Mouse (Mus musculus) hindbrain, postnatal 0 days (tissue): Measurements from ENCODE around the gene 2310022B05Rik. TPM values are rescaled to one million over a fixed set of nuclear protein-coding genes. Genes with fewer than 3 reads are reported as not detected.

Experiments
- ATAC-seq: fragments of 200-750 bp; cut with Nextera tagmentation; 2 replicates; pipeline ENCODE4 v1.8.0; 2017; ENCODE audit warnings: mild to moderate bottlenecking, moderate TSS enrichment, moderate library complexity
- DNase-seq: peaks from one replicate; pipeline ENCODE4 v3.0.0-alpha.2; 2015; ENCODE audit warnings: low spot score
- H3K27ac ChIP-seq: fragments of 300-500 bp; sonication (generic); 2 replicates; pipeline ENCODE4 v1.5.1; 2014; ENCODE audit warnings: mild to moderate bottlenecking
- H3K27me3 ChIP-seq: fragments of 300-500 bp; sonication (generic); 2 replicates; pipeline ENCODE4 v1.6.1; 2014; ENCODE audit warnings: low read length, mixed read lengths; ENCODE audit not compliant: insufficient read depth
- H3K36me3 ChIP-seq: fragments of 300-500 bp; sonication (generic); 2 replicates; pipeline ENCODE4 v1.6.1; 2014; ENCODE audit warnings: low read length, mixed read lengths; ENCODE audit not compliant: insufficient read depth
- H3K4me1 ChIP-seq: fragments of 300-500 bp; sonication (generic); 2 replicates; pipeline ENCODE4 v1.6.1; 2014; ENCODE audit warnings: antibody characterized with exemption, low read length, mixed read lengths; ENCODE audit not compliant: insufficient read depth
- H3K4me2 ChIP-seq: fragments of 300-500 bp; sonication (generic); 2 replicates; pipeline ENCODE4 v1.6.1; 2014; ENCODE audit warnings: low read depth, mild to moderate bottlenecking, low read length, moderate library complexity, mixed read lengths
- H3K4me3 ChIP-seq: fragments of 300-500 bp; sonication (generic); 2 replicates; pipeline ENCODE4 v1.5.1; 2014; ENCODE audit warnings: low read length
- H3K9ac ChIP-seq: fragments of 300-500 bp; sonication (generic); replicated peaks from 2 replicates; pipeline ENCODE4 v1.6.1; 2014; ENCODE audit warnings: mild to moderate bottlenecking, low read length, moderate library complexity, mixed read lengths
- H3K9me3 ChIP-seq: fragments of 300-500 bp; sonication (generic); 2 replicates; pipeline ENCODE4 v1.6.1; 2016; ENCODE audit warnings: low read length, mixed read lengths
- CTCF ChIP-seq: IDR thresholded peaks from 2 replicates; pipeline ENCODE4 v1.5.1; 2016; ENCODE audit warnings: antibody characterized with exemption, control low read depth, low read depth
- WGBS: fragments of 180-500 bp; shearing (Covaris S2); extraction: QIAGEN DNeasy Blood & Tissue Kit; methylation state at CpG from one replicate; pipeline ENCODE4 v1.1.7; 2014; 5-methylcytosine and 5-hydroxymethylcytosine counted together
- polyA plus RNA-seq: library from polyadenylated mRNA; unstranded; fragments of >200 nt; fragmentation: Nextera tagmentation; extraction: Ambion mirVana; gene quantifications from 2 replicates; pipeline ENCODE4 v1.2.1, GENCODE M21; 2015
- total RNA-seq: library from RNA; depleted of rRNA; stranded (reverse); fragments of >200 nt; gene quantifications from 2 replicates; pipeline ENCODE4 v1.2.3, GENCODE M21; 2014

2310022B05Rik gene
- total and polyA plus RNA-seq, 2 experiments from 2014 or later: 30.2 to 106 TPM

- peak; percentile 42 for DNase-seq
- TF ChIP-seq CTCF: no peak
- Histone ChIP-seq H3K9ac (no peak overlapping the region), H3K4me2 (no peak overlapping the region), H3K27me3 (no peaks in the 10 kb centered on the region), H3K4me1 (no peaks in the 10 kb centered on the region), H3K36me3 (peaks cover 8% of the 10 kb centered on the region; the same call in 1 of the 2 replicates), H3K4me3 (no peak overlapping the region), H3K9me3 (no peaks in the 10 kb centered on the region), H3K27ac (peak overlapping the region; percentile 3; the same call in 1 of the 2 replicates)
- 24% methylated on average over 4 of the region's 4 CpGs for WGBS
- 0 out of 2 replicates have a peak, but pooled peaks have one; percentile 16 for ATAC-seq
Observed at GRCm38 (mm10) chr8:124652546-124652945, 10.6 kb downstream of the 2310022B05Rik start.

DNA sequence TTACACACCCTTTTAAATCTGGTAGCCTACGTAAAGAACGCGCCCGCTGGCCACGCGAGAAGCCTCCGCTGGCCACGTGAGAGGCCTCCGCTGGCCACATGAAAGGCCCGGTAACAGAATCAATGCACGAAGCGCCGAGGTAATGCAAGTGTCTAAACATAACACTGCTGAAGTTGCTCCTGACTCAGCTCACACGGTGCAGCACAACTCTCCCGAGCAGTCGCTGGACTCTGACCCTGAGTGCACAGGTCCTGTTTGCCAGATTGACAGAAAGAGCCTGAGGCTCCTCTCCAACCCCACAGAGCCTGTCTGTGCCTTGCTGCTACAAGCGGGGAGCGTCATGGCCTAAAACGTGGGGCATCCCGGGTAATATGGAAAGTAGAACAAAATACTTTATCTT is 11.4 kb downstream of the 2310022B05Rik start:
- Histone ChIP-seq H3K9ac (no peak overlapping the region), H3K27ac (no peak overlapping the region), H3K27me3 (no peaks in the 10 kb centered on the region), H3K4me1 (no peaks in the 10 kb centered on the region), H3K4me3 (no peak overlapping the region), H3K9me3 (no peaks in the 10 kb centered on the region), H3K36me3 (peaks cover 8% of the 10 kb centered on the region; the same call in 1 of the 2 replicates), H3K4me2 (no peak overlapping the region)
- 89% methylated on average over 20 of the region's 20 CpGs for WGBS
- DNase-seq (no peak), ATAC-seq (no peak)
- TF ChIP-seq CTCF: no peak

GRCm38 (mm10) chr8:124648311-124648710 is 14.9 kb downstream of the 2310022B05Rik start:
- H3K9me3 ChIP-seq: no peaks in the 10 kb centered on the region
- DNase-seq (no peak), ATAC-seq (no peak)
- H3K4me1 ChIP-seq: peaks cover 17% of the 10 kb centered on the region
- peaks cover 8% of the 10 kb centered on the region; the same call in 1 of the 2 replicates for H3K36me3 ChIP-seq
- H3K4me3 ChIP-seq: no peak overlapping the region
- TF ChIP-seq CTCF: no peak
- H3K9ac ChIP-seq: no peak overlapping the region
- H3K4me2 ChIP-seq: no peak overlapping the region
- H3K27ac ChIP-seq: no peak overlapping the region
- H3K27me3 ChIP-seq: no peaks in the 10 kb centered on the region

DNA sequence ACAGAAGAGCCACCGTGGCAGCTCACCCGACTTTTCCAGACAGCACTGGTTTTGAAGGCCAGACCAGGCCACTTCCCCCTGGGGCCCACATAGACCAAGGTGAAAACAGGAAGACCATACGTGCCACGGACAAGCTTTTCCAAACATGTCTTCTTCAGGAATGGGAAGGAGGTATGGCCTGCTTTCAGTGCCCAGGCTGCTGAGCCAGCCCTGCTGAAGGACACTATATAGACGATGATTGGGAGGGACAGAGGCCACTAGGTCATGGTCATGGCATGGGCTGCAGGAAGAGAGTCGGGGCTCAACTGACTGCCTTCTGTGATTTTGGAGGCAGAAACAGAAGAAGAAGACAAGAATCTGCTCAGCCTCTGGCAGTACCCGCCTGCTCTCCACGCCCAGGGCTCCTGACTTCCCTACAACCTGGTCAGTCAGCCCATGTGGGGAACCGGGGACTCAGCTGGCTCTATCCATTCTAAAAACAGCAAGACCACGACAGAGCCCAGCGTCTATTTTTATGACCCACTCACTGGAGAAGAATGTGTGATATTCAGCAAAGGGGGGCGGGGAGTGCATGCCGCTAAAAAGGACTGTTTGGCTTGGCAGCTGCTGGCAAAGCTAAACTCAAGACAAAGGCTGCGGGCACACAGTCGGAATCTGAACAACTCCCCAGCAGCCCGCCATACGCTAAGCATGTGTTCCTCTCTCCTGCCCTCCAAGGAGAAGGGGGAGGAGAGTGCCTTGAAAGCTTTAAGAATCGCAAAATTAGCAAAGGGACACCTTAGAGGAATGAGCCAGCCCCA is 19.4 kb downstream of the 2310022B05Rik start:
- no peak for TF ChIP-seq CTCF
- WGBS: 33% methylated on average over 18 of the region's 18 CpGs
- peaks cover 18% of the 10 kb centered on the region for H3K4me1 ChIP-seq
- H3K9me3 ChIP-seq: no peaks in the 10 kb centered on the region
- no peak overlapping the region; the same call in 1 of the 2 replicates for H3K9ac ChIP-seq
- H3K4me2 ChIP-seq: peak overlapping the region; percentile 18; the same call in 1 of the 2 replicates
- H3K36me3 ChIP-seq: peaks cover 12% of the 10 kb centered on the region; the same call in 1 of the 2 replicates
- H3K27ac ChIP-seq: peak overlapping the region; percentile 65
- no peaks in the 10 kb centered on the region for H3K27me3 ChIP-seq
- ATAC-seq: peak; percentile 66
- H3K4me3 ChIP-seq: no peak overlapping the region
- peak; percentile 75 for DNase-seq

GRCm38 (mm10) chr8:124641599-124641998 is 21.6 kb downstream of the 2310022B05Rik start:
- Histone ChIP-seq H3K4me2 (no peak overlapping the region), H3K27me3 (no peaks in the 10 kb centered on the region), H3K4me3 (no peak overlapping the region), H3K4me1 (peaks cover 18% of the 10 kb centered on the region), H3K27ac (no peak overlapping the region), H3K9me3 (no peaks in the 10 kb centered on the region), H3K36me3 (peaks cover 31% of the 10 kb centered on the region), H3K9ac (no peak overlapping the region)
- TF ChIP-seq CTCF: no peak
- ATAC-seq (no peak), DNase-seq (no peak)
- 97% methylated on average over 8 of the region's 8 CpGs for WGBS

DNA sequence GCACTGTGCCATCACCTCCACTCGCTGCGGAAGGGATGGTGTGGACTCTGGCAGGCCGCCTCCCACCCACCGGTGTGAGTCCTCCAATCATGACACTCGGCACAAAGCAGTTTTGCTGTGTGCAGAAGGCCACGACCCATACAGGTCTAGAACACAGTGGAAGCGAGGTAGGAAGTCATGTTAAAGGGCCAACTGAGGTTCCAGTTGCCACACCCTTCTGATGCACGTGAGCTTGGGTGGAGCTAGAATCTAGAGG is 28.0 kb downstream of the 2310022B05Rik start:
- Histone ChIP-seq H3K9me3 (no peaks in the 10 kb centered on the region), H3K27me3 (no peaks in the 10 kb centered on the region), H3K36me3 (peaks cover 37% of the 10 kb centered on the region), H3K4me1 (peaks cover 8% of the 10 kb centered on the region), H3K27ac (no peak overlapping the region; the same call in 1 of the 2 replicates), H3K9ac (no peak overlapping the region), H3K4me3 (no peak overlapping the region), H3K4me2 (no peak overlapping the region)
- no peak for TF ChIP-seq CTCF
- no peak for DNase-seq
- WGBS: 82% methylated on average over 8 of the region's 8 CpGs
- no peak for ATAC-seq
